Mouse (Mus musculus) embryo, embryonic 9.5 days (tissue): ENCODE results near the gene Hnf4a.

Source experiments
- DNase-seq: peaks from one replicate; pipeline ENCODE4 v3.0.0-alpha.2; 2017; ENCODE audit errors: extremely low spot score

Gene Hnf4a

GRCm38 (mm10) chr2:163490656-163491055 lies 16.0 kb upstream of the Hnf4a start:
- no peak for DNase-seq

- no peak for DNase-seq
Measured at GRCm38 (mm10) chr2:163491351-163491750, 15.3 kb upstream of the Hnf4a start.

- DNase-seq = no peak
Measured at GRCm38 (mm10) chr2:163492018-163492417, 14.6 kb upstream of the Hnf4a start, which contains the start of gene R3hdml. R3hdml (plus strand) TSS chr2:163492318.

GRCm38 (mm10) chr2:163493031-163493430 lies 13.6 kb upstream of the Hnf4a start:
- no peak for DNase-seq

GRCm38 (mm10) chr2:163493976-163494375 lies 12.6 kb upstream of the Hnf4a start:
- no peak for DNase-seq

- no peak for DNase-seq
Measured at GRCm38 (mm10) chr2:163494456-163494855, 12.2 kb upstream of the Hnf4a start.

- DNase-seq = no peak
Measured at GRCm38 (mm10) chr2:163502219-163502618, 4.4 kb upstream of the Hnf4a start.

GRCm38 (mm10) chr2:163503191-163503590 lies 3.4 kb upstream of the Hnf4a start:
- no peak for DNase-seq

- no peak for DNase-seq
Measured at GRCm38 (mm10) chr2:163525761-163526243, 19.2 kb downstream of the Hnf4a start.

GRCm38 (mm10) chr2:163527497-163527896 lies 20.9 kb downstream of the Hnf4a start:
- DNase-seq = no peak

GRCm38 (mm10) chr2:163530418-163530817 lies 23.8 kb downstream of the Hnf4a start:
- DNase-seq = no peak

- DNase-seq = peak; percentile 74
Measured at GRCm38 (mm10) chr2:163531917-163532316, 25.3 kb downstream of the Hnf4a start.

- no peak for DNase-seq
Measured at GRCm38 (mm10) chr2:163533226-163533625, 26.6 kb downstream of the Hnf4a start.

GRCm38 (mm10) chr2:163534958-163535524 lies 28.4 kb downstream of the Hnf4a start:
- DNase-seq = peak; percentile 85

- DNase-seq = no peak
Measured at GRCm38 (mm10) chr2:163537443-163537842, 30.8 kb downstream of the Hnf4a start.

GRCm38 (mm10) chr2:163538410-163538809 lies 31.8 kb downstream of the Hnf4a start:
- no peak for DNase-seq

GRCm38 (mm10) chr2:163539321-163540040 lies 32.9 kb downstream of the Hnf4a start:
- no peak for DNase-seq

- no peak for DNase-seq
Measured at GRCm38 (mm10) chr2:163540231-163541117, 33.9 kb downstream of the Hnf4a start.

- DNase-seq = no peak
Measured at GRCm38 (mm10) chr2:163541568-163542182, 35.1 kb downstream of the Hnf4a start.

- no peak for DNase-seq
Measured at GRCm38 (mm10) chr2:163542674-163543073, 36.1 kb downstream of the Hnf4a start.

- no peak for DNase-seq
Measured at GRCm38 (mm10) chr2:163546623-163547318, 40.2 kb downstream of the Hnf4a start.
